Mouse (Mus musculus): ENCODE measurements around the gene Kif5c. TPM values are rescaled to one million over a fixed set of nuclear protein-coding genes. Genes with fewer than 3 reads are reported as not detected.

Kif5c gene
- polyA plus RNA-seq, 1 experiment: 0.37 TPM

- H3K4me3 ChIP-seq (replicated peaks; ENCODE audit: extremely low read depth, low read depth, low read length): peak overlapping the region; percentile 61
- 4% methylated on average over 33 of the region's 33 CpGs for WGBS
- DNase-seq: no peak
- TF ChIP-seq CTCF (IDR thresholded peaks at IDR 0.05; ENCODE audit: insufficient read depth, low read length): no peak
- TF ChIP-seq POLR2A (IDR thresholded peaks at IDR 0.05; ENCODE audit: borderline replicate concordance, extremely low read depth, low read depth, low read length): no peak
- H3K4me1 ChIP-seq (ENCODE audit: control insufficient read depth, insufficient read depth, low read length): peaks cover 4% of the 10 kb centered on the region; the same call in 1 of the 2 replicates
These were observed 823 bp downstream of the Kif5c start for GRCm38 (mm10) chr2:49619719-49620522.

- WGBS: 24% methylated on average over 14 of the region's 14 CpGs
- TF ChIP-seq CTCF (IDR thresholded peaks at IDR 0.05; ENCODE audit: insufficient read depth, low read length) (no peak), POLR2A (IDR thresholded peaks at IDR 0.05; ENCODE audit: borderline replicate concordance, extremely low read depth, low read depth, low read length) (no peak)
- Histone ChIP-seq H3K4me3 (replicated peaks; ENCODE audit: extremely low read depth, low read depth, low read length) (no peak overlapping the region), H3K4me1 (ENCODE audit: control insufficient read depth, insufficient read depth, low read length) (peaks cover 4% of the 10 kb centered on the region; the same call in 1 of the 2 replicates)
- DNase-seq: no peak
These were observed 1.6 kb downstream of the Kif5c start for GRCm38 (mm10) chr2:49620626-49621117.

GRCm38 (mm10) chr2:49621234-49621633 lies 2.1 kb downstream of the Kif5c start:
- no peak overlapping the region for H3K4me3 ChIP-seq (replicated peaks; ENCODE audit: extremely low read depth, low read depth, low read length)
- H3K4me1 ChIP-seq (ENCODE audit: control insufficient read depth, insufficient read depth, low read length): peaks cover 4% of the 10 kb centered on the region; the same call in 1 of the 2 replicates
- 61% methylated on average over 1 of the region's 1 CpGs for WGBS
- no peak for DNase-seq
- no peak for TF ChIP-seq CTCF (IDR thresholded peaks at IDR 0.05; ENCODE audit: insufficient read depth, low read length)
- TF ChIP-seq POLR2A (IDR thresholded peaks at IDR 0.05; ENCODE audit: borderline replicate concordance, extremely low read depth, low read depth, low read length): no peak

GRCm38 (mm10) chr2:49625581-49625980 lies 6.5 kb downstream of the Kif5c start:
- H3K4me3 ChIP-seq (replicated peaks; ENCODE audit: extremely low read depth, low read depth, low read length): no peak overlapping the region
- TF ChIP-seq POLR2A (IDR thresholded peaks at IDR 0.05; ENCODE audit: borderline replicate concordance, extremely low read depth, low read depth, low read length) (no peak), CTCF (IDR thresholded peaks at IDR 0.05; ENCODE audit: insufficient read depth, low read length) (no peak)
- no peak for DNase-seq
- H3K4me1 ChIP-seq (ENCODE audit: control insufficient read depth, insufficient read depth, low read length): no peaks in the 10 kb centered on the region
- WGBS: 74% methylated on average over 1 of the region's 1 CpGs

- H3K4me1 ChIP-seq (ENCODE audit: control insufficient read depth, insufficient read depth, low read length): no peaks in the 10 kb centered on the region
- WGBS: 68% methylated on average over 7 of the region's 7 CpGs
- DNase-seq: no peak
- H3K4me3 ChIP-seq (replicated peaks; ENCODE audit: extremely low read depth, low read depth, low read length): no peak overlapping the region
- no peak for TF ChIP-seq POLR2A (IDR thresholded peaks at IDR 0.05; ENCODE audit: borderline replicate concordance, extremely low read depth, low read depth, low read length)
- no peak for TF ChIP-seq CTCF (IDR thresholded peaks at IDR 0.05; ENCODE audit: insufficient read depth, low read length)
These were observed 8.5 kb downstream of the Kif5c start for GRCm38 (mm10) chr2:49627611-49628010.

GRCm38 (mm10) chr2:49628094-49628705 lies 9.1 kb downstream of the Kif5c start:
- DNase-seq: no peak
- Histone ChIP-seq H3K4me1 (ENCODE audit: control insufficient read depth, insufficient read depth, low read length) (no peaks in the 10 kb centered on the region), H3K4me3 (replicated peaks; ENCODE audit: extremely low read depth, low read depth, low read length) (no peak overlapping the region)
- TF ChIP-seq POLR2A (IDR thresholded peaks at IDR 0.05; ENCODE audit: borderline replicate concordance, extremely low read depth, low read depth, low read length) (no peak), CTCF (IDR thresholded peaks at IDR 0.05; ENCODE audit: insufficient read depth, low read length) (no peak)
- WGBS: 63% methylated on average over 6 of the region's 6 CpGs

- no peaks in the 10 kb centered on the region for H3K4me1 ChIP-seq (ENCODE audit: control insufficient read depth, insufficient read depth, low read length)
- no peak for DNase-seq
- no peak overlapping the region for H3K4me3 ChIP-seq (replicated peaks; ENCODE audit: extremely low read depth, low read depth, low read length)
- WGBS: 93% methylated on average over 12 of the region's 12 CpGs
- TF ChIP-seq CTCF (IDR thresholded peaks at IDR 0.05; ENCODE audit: insufficient read depth, low read length) (no peak), POLR2A (IDR thresholded peaks at IDR 0.05; ENCODE audit: borderline replicate concordance, extremely low read depth, low read depth, low read length) (no peak)
These were observed 10.1 kb downstream of the Kif5c start for GRCm38 (mm10) chr2:49629181-49629580.

- DNase-seq: no peak
- Histone ChIP-seq H3K4me1 (ENCODE audit: control insufficient read depth, insufficient read depth, low read length) (no peaks in the 10 kb centered on the region), H3K4me3 (replicated peaks; ENCODE audit: extremely low read depth, low read depth, low read length) (no peak overlapping the region)
- WGBS: 92% methylated on average over 6 of the region's 6 CpGs
- TF ChIP-seq POLR2A (IDR thresholded peaks at IDR 0.05; ENCODE audit: borderline replicate concordance, extremely low read depth, low read depth, low read length): no peak
These were observed 11.5 kb downstream of the Kif5c start for GRCm38 (mm10) chr2:49630636-49631035.

- no peak for DNase-seq
- no peaks in the 10 kb centered on the region for H3K4me1 ChIP-seq (ENCODE audit: control insufficient read depth, insufficient read depth, low read length)
- H3K4me3 ChIP-seq (replicated peaks; ENCODE audit: extremely low read depth, low read depth, low read length): no peak overlapping the region
- TF ChIP-seq CTCF (IDR thresholded peaks at IDR 0.05; ENCODE audit: insufficient read depth, low read length): no peak
- WGBS: 78% methylated on average over 9 of the region's 9 CpGs
These were observed 14.1 kb downstream of the Kif5c start for GRCm38 (mm10) chr2:49633231-49633630.

- WGBS: 81% methylated on average over 3 of the region's 3 CpGs
- TF ChIP-seq CTCF (IDR thresholded peaks at IDR 0.05; ENCODE audit: insufficient read depth, low read length) (no peak), POLR2A (IDR thresholded peaks at IDR 0.05; ENCODE audit: borderline replicate concordance, extremely low read depth, low read depth, low read length) (no peak)
- DNase-seq: no peak
- no peak overlapping the region for H3K4me3 ChIP-seq (replicated peaks; ENCODE audit: extremely low read depth, low read depth, low read length)
- H3K4me1 ChIP-seq (ENCODE audit: control insufficient read depth, insufficient read depth, low read length): no peaks in the 10 kb centered on the region
These were observed 23.7 kb downstream of the Kif5c start for GRCm38 (mm10) chr2:49642761-49643160.
